Mouse (Mus musculus) forebrain, embryonic 10.5 days (tissue): ENCODE data around the gene Hs6st3. TPM values are rescaled to one million over a fixed set of nuclear protein-coding genes. Genes with fewer than 3 reads are reported as not detected.

Experiments used
- DNase-seq: peaks from one replicate; pipeline ENCODE4 v3.0.0-alpha.2; 2017; ENCODE audit warnings: low spot score; ENCODE audit errors: extremely low spot score
- H3K27ac ChIP-seq: fragments of 300-500 bp; sonication (generic); 2 replicates; pipeline ENCODE4 v1.5.1; 2016; ENCODE audit warnings: mild to moderate bottlenecking
- H3K27me3 ChIP-seq: fragments of 300-500 bp; sonication (generic); 2 replicates; pipeline ENCODE4 v1.6.1; 2016; ENCODE audit warnings: mild to moderate bottlenecking; ENCODE audit not compliant: poor library complexity, severe bottlenecking
- H3K36me3 ChIP-seq: fragments of 300-500 bp; sonication (generic); replicated peaks from 2 replicates; pipeline ENCODE4 v1.6.1; 2016; ENCODE audit warnings: mild to moderate bottlenecking, moderate library complexity
- H3K4me1 ChIP-seq: fragments of 300-500 bp; sonication (generic); 2 replicates; pipeline ENCODE4 v1.6.1; 2016
- H3K4me3 ChIP-seq: fragments of 300-500 bp; sonication (generic); 2 replicates; pipeline ENCODE4 v1.5.1; 2016; ENCODE audit warnings: mild to moderate bottlenecking, moderate library complexity
- H3K9me3 ChIP-seq: fragments of 300-500 bp; sonication (generic); 2 replicates; pipeline ENCODE4 v1.6.1; 2016; ENCODE audit warnings: mild to moderate bottlenecking, moderate library complexity
- WGBS: fragments of 180-500 bp; shearing (Covaris S2); methylation state at CpG from one replicate; pipeline ENCODE4 v1.1.7; 2016; 5-methylcytosine and 5-hydroxymethylcytosine counted together
- polyA plus RNA-seq: library from polyadenylated mRNA; unstranded; fragments of >200 nt; fragmentation: Nextera tagmentation; extraction: Ambion mirVana; gene quantifications from 2 replicates; pipeline ENCODE4 v1.2.1, GENCODE M21; 2016

Hs6st3 gene
- polyA plus RNA-seq, 1 experiment from 2014 or later, result not detected

DNA sequence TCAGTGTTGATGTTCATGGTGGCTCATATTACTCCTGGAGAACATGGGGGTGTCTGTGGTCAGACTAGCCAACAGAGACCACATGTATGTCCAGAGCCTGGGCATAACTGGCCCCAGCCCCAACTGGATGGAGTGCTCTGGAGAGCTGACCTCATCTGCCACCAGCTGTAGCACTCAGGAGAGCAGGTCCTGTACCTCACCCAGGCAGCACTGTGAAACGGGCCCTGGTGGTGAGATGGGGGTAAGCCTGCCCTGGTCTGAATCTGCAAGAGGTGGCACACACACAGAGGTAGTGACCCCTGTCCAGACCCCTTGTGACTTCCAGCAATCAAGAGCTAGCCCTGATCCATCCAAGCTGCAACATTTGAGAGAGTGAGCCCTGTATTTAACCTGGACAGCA is 579.2 kb downstream of the Hs6st3 start:
- no peaks in the 10 kb centered on the region for H3K27me3 ChIP-seq
- peaks cover 6% of the 10 kb centered on the region for H3K4me1 ChIP-seq
- no peak for DNase-seq
- H3K27ac ChIP-seq, result no peak overlapping the region
- H3K4me3 ChIP-seq, result no peak overlapping the region
- H3K36me3 ChIP-seq, result no peaks in the 10 kb centered on the region
- WGBS, result 83% methylated on average over 1 of the region's 1 CpGs
- H3K9me3 ChIP-seq, result no peaks in the 10 kb centered on the region

DNA sequence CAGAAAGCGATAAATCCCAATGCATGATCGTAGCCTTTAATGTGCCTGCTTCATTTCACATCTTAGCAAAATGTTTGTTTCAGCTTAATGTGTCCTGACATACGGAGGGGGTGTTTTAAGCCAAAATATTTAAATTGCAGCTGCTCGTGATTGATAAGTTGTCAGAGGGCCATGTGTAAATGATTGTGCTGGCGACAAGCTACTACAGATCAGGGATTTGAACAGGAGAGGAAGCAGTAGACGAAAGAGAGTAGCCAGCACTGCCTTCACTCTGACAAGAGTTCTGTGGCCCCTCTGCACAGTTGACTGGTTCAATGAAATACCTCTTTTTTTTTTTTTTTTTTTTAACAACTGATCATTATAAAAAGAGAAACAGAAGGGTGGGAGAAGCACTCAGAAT is 587.0 kb downstream of the Hs6st3 start:
- Histone ChIP-seq H3K27me3 (no peaks in the 10 kb centered on the region), H3K4me1 (no peaks in the 10 kb centered on the region), H3K27ac (no peak overlapping the region), H3K36me3 (no peaks in the 10 kb centered on the region), H3K4me3 (no peak overlapping the region), H3K9me3 (no peaks in the 10 kb centered on the region)
- 90% methylated on average over 6 of the region's 6 CpGs for WGBS
- no peak for DNase-seq

DNA sequence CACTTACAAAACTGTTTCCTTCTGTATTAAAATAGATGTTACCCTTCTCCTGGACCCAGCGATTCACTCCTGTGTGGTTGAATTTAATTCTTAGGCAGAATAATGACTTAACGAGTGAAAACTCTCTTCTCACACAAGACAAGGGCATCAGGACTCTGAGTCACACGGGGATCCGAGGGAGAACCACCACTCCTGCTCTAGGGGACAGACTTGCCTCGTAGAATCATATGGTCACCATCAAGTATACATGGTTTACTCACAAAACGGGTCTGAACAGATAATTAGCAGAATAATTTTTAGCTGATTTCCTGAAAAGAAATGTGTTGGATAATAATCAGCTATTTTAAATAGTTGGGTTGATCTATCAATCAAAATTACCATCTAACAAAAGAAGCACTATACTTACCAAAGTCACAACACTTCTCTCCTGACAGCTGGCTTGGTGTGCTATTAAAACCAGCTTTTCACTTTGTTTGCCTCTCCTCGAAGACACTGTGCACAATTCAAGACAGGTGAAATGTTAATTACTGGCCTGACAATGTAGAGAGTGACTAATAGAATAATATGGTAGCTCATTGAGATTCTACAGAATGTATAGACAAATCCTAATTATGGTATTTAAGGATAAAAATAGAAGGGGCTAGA is 593.4 kb downstream of the Hs6st3 start:
- 67% methylated on average over 7 of the region's 7 CpGs for WGBS
- DNase-seq, result no peak
- Histone ChIP-seq H3K36me3 (no peaks in the 10 kb centered on the region), H3K4me3 (no peak overlapping the region), H3K4me1 (0 out of 2 replicates have a peak, but pooled peaks cover 6% of the 10 kb centered on the region), H3K27me3 (no peaks in the 10 kb centered on the region), H3K27ac (no peak overlapping the region), H3K9me3 (no peaks in the 10 kb centered on the region)

DNA sequence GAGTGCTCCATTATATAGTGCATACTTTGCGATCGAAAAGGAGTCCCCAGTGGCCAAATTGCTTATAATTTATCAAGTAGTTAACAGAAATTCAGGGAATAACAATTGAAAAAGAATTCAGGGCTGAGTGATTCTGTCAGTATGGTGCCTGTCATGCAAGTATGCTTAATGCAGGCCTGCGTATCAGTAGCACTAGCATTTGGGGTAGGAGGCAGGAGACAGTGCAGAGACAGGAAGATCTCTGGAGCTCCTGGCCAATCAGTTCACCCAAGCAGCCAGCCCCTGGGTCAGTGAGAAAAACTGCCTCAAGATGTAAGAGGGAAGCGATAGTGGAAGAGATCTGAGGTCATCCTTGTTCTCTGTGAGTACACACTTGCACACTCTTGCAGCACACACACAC is 594.1 kb downstream of the Hs6st3 start:
- no peak overlapping the region for H3K4me3 ChIP-seq
- no peaks in the 10 kb centered on the region for H3K27me3 ChIP-seq
- no peaks in the 10 kb centered on the region for H3K9me3 ChIP-seq
- 89% methylated on average over 4 of the region's 4 CpGs for WGBS
- no peak overlapping the region for H3K27ac ChIP-seq
- DNase-seq, result no peak
- H3K4me1 ChIP-seq, result 0 out of 2 replicates have a peak, but pooled peaks cover 6% of the 10 kb centered on the region
- no peaks in the 10 kb centered on the region for H3K36me3 ChIP-seq

DNA sequence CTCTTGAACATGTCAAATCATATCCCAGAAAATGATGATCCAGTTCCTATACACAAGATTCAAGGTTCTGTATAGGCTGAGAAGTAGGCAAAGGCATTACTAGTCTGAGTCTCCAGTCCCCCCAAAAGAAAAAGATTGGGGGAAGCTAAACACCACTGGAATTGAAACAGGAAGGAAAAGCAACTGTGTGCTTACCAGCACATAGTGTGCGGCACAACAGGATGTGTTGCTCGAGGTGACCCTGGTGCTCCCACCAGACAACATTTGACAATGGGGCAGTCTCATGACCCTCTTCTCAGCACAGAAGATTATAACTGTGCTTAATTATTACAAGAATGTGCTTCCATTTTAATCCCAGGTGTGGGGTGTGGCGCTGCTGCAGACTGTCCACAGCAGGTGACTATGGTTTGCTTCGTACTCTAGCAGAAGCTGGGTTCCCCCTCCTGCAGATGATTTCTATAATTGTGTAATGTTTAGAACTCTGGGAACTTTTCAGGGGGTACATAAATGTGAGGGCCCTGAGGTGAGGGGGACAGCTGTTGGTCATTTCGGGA is 599.3 kb downstream of the Hs6st3 start:
- H3K27me3 ChIP-seq, result no peaks in the 10 kb centered on the region
- WGBS, result 88% methylated on average over 5 of the region's 5 CpGs
- DNase-seq, result no peak
- no peaks in the 10 kb centered on the region for H3K9me3 ChIP-seq
- no peaks in the 10 kb centered on the region for H3K4me1 ChIP-seq
- no peaks in the 10 kb centered on the region for H3K36me3 ChIP-seq
- H3K27ac ChIP-seq, result no peak overlapping the region
- H3K4me3 ChIP-seq, result no peak overlapping the region

DNA sequence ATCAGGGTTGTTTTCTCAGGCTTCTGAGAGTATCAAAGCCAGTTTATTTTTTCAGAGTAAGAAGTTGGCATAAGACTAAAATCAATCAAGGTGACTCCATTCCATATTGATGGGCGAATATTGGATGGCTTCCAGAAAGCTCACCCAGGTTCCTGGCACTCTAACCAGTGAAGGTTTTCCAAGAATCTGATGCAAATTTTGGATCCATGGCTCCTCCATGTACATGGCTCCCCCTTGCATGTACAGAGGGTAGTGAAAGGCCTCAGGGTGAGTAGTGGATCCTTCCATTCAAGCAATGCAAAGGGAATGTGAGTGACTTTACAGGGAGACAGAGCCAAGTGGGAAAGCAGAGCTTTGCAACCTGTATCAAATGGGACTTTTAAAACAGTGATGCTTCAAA is 603.6 kb downstream of the Hs6st3 start:
- Histone ChIP-seq H3K36me3 (no peaks in the 10 kb centered on the region), H3K27ac (no peak overlapping the region), H3K4me1 (no peaks in the 10 kb centered on the region), H3K4me3 (no peak overlapping the region), H3K27me3 (no peaks in the 10 kb centered on the region), H3K9me3 (no peaks in the 10 kb centered on the region)
- whole genome bisulfite sequencing, result 87% methylated on average over 1 of the region's 1 CpGs
- no peak for DNase-seq

DNA sequence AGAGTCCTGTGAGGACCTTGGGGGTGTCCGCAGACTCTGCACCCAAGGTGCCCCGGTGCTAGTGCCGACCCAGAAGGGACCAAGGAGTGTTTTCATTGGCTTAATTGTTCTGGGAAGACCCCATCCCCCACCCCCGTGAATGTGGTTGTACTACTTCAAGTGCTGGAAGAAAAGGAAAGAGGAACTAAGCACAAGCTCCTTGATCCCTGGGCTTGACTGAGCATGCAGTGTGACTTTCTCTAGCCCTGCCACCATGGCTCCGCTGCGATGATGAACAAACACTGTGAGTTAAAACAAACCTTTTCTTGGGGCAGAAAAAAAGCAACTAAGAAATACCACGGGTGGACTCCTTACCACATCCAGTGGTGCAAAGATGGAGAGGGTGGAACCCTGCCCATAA is 623.2 kb downstream of the Hs6st3 start:
- Histone ChIP-seq H3K4me1 (no peaks in the 10 kb centered on the region), H3K27ac (no peak overlapping the region), H3K4me3 (no peak overlapping the region), H3K36me3 (no peaks in the 10 kb centered on the region), H3K9me3 (0 out of 2 replicates have a peak, but pooled peaks cover 3% of the 10 kb centered on the region), H3K27me3 (no peaks in the 10 kb centered on the region)
- DNase-seq, result no peak
- 90% methylated on average over 7 of the region's 7 CpGs for WGBS

DNA sequence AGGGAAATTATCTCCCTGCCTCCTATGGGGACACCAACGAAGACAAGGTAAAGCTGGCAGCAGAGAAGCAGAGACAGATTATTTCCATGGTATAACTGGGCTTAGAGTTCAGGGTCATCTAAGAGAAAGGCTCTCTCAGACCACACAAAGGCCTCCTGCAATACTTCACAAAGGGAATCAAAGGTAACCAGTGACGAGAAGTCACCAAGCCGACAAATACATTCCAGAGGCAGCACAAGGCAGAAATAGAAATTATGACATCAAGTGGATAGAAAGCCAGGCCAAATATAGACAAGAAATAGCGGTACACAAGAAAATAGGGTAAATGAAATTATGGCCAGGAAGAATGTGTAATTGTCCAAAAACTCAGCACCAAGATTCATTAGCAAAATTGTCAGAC is 633.9 kb downstream of the Hs6st3 start:
- 74% methylated on average over 4 of the region's 4 CpGs for WGBS
- H3K27ac ChIP-seq, result no peak overlapping the region
- H3K27me3 ChIP-seq, result no peaks in the 10 kb centered on the region
- no peaks in the 10 kb centered on the region for H3K36me3 ChIP-seq
- H3K4me1 ChIP-seq, result no peaks in the 10 kb centered on the region
- no peaks in the 10 kb centered on the region for H3K9me3 ChIP-seq
- DNase-seq, result no peak
- H3K4me3 ChIP-seq, result no peak overlapping the region

DNA sequence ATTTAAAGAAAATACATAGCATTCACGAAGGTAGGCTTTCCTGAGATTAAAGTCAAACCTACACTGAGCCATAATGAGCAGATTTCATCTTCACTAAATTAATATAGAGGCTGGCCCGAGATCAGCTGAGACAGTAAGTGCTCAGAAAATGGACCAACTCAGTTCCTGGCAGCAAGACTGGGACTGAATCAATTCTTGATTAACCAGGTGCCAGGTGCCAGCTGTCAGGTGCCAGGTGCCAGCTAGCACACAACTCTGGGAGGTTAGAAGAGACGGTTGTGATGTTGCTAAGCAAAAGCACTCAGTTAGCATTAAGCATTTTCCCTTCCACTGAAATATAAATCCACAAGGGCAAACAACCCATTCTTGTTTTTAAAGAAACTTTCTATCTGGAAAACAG is 638.1 kb downstream of the Hs6st3 start:
- H3K4me3 ChIP-seq, result no peak overlapping the region
- WGBS, result 85% methylated on average over 3 of the region's 3 CpGs
- no peaks in the 10 kb centered on the region for H3K36me3 ChIP-seq
- H3K9me3 ChIP-seq, result no peaks in the 10 kb centered on the region
- no peak for DNase-seq
- no peak overlapping the region for H3K27ac ChIP-seq
- no peaks in the 10 kb centered on the region for H3K4me1 ChIP-seq
- no peaks in the 10 kb centered on the region for H3K27me3 ChIP-seq

DNA sequence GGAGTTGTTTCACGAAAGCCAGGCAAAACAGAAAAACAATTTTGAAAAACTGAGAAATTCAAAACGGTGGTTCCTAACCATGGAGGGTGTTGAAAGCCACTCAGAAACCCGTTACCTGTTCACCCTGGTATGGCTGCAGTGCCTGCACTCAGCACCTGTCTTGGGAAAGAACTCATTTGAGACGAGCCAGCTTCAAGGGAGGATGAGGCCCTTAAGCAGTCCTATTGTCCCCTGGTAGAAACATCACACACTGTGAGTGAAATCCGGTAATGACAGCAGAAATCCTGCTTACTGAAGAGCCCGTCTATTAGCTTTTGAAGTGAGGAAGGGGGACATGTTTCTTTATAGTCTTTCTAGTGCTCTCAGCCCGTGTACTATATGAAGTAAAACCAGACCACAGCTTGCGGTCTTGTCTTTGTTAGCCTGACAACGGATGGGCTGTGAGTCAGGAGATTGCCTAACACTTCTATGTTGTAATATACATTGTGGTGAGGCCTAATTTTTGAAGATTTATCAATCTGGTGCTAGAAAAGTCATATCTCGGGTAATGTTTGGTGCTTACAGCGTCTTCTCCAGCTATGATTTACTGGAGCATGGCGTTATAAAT is 641.9 kb downstream of the Hs6st3 start:
- H3K27ac ChIP-seq, result no peak overlapping the region
- H3K27me3 ChIP-seq, result no peaks in the 10 kb centered on the region
- H3K36me3 ChIP-seq, result no peaks in the 10 kb centered on the region
- no peak for DNase-seq
- 75% methylated on average over 12 of the region's 12 CpGs for WGBS
- no peak overlapping the region for H3K4me3 ChIP-seq
- H3K4me1 ChIP-seq, result no peaks in the 10 kb centered on the region
- no peaks in the 10 kb centered on the region for H3K9me3 ChIP-seq

DNA sequence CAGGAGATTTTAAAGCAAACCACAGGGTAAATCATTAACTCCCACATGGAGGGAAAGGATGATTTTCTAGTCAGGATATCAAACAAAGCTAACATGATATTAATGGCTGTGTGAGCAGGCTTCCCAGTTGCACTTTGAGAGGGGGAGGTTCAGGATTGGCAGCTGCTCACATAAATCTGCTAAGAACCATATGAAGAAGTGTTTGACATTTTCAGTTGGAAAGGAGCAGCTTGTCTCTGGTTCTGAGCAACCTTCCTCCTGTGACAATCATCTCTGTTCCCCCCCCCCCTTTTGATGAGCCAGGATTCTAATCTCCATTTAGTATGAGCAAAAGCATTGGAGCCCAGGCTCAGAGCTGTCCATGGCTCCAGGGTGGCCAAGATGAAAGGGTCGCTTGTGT is 643.0 kb downstream of the Hs6st3 start:
- DNase-seq, result no peak
- no peak overlapping the region for H3K27ac ChIP-seq
- H3K4me3 ChIP-seq, result no peak overlapping the region
- H3K9me3 ChIP-seq, result no peaks in the 10 kb centered on the region
- H3K4me1 ChIP-seq, result no peaks in the 10 kb centered on the region
- H3K27me3 ChIP-seq, result no peaks in the 10 kb centered on the region
- no peaks in the 10 kb centered on the region for H3K36me3 ChIP-seq
- WGBS, result 83% methylated on average over 1 of the region's 1 CpGs

DNA sequence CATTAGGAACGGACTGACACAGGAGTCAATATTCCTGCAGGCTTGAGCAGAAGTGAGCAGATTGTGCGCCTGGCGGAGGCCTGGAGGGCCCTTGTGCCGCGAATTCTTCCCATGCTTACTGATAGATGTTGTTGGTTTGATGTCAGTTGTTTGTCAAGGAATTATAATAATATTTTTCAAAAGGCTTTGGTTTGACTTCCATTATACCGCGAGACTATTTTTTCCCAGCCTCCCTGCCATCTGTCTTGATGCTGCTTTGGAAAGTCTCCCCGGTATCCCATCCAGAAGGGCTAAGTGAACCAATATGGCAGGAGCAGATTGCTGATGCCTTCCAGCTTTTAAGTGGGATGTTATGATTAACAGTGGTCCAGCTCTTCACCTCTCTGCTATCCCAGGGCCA is 651.3 kb downstream of the Hs6st3 start:
- WGBS, result 95% methylated on average over 8 of the region's 8 CpGs

DNA sequence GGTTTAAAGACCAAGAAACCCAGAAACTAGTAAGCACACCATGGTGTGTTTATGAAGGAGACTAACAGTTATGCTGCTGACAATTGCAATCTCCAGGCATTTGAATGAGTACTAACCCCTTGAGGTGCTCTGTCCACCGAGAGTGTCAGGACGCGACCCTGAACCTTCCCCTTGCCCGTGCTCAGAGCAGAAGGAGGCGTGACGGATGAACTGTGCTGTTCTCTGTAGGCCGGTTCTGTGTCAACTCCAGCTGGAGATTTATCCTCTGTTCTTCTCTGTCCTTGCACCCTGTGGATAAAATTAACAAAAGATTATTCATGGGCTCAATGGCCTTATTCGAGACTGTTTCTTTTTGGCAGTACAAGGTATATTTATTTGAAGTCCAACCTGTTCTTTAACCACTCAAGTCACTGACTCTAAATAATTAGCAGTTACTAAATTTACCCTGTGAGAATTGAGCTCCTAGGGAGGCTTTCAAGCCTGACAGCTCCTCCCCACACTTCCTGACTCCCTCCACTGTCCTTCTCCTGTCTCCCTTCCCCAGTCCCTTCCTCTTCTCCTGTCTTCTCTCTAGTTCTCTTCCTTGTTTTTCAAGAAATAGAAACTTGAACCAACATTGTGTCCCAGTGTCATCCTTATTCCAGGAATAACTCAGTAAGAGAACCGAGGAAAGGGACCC is 659.2 kb downstream of the Hs6st3 start:
- Histone ChIP-seq H3K36me3 (no peaks in the 10 kb centered on the region), H3K9me3 (no peaks in the 10 kb centered on the region), H3K27ac (no peak overlapping the region), H3K27me3 (no peaks in the 10 kb centered on the region), H3K4me1 (0 out of 2 replicates have a peak, but pooled peaks cover 2% of the 10 kb centered on the region), H3K4me3 (no peak overlapping the region)
- 64% methylated on average over 9 of the region's 9 CpGs for WGBS
- no peak for DNase-seq

More for the DNA sequence above, 651.3 kb downstream of the Hs6st3 start:
- H3K36me3 ChIP-seq, result no peaks in the 10 kb centered on the region
- no peak overlapping the region for H3K4me3 ChIP-seq
- no peaks in the 10 kb centered on the region for H3K9me3 ChIP-seq
- DNase-seq, result no peak
- H3K27ac ChIP-seq, result no peak overlapping the region
- no peaks in the 10 kb centered on the region for H3K27me3 ChIP-seq
- no peaks in the 10 kb centered on the region for H3K4me1 ChIP-seq
